Mouse (Mus musculus) C2C12 (cell line): ENCODE data around the gene Gm11985.

ENCODE experiments used
- CEBPB ChIP-seq: IDR thresholded peaks from one replicate; pipeline ENCODE4 v1.6.1; 2011; ENCODE audit warnings: low read depth, mild to moderate bottlenecking, control low read depth, moderate library complexity
- CTCF ChIP-seq: IDR thresholded peaks from one replicate; pipeline ENCODE4 v1.5.1; 2011; ENCODE audit not compliant: control insufficient read depth, insufficient read depth, insufficient read length
- FOSL1 ChIP-seq: IDR thresholded peaks from one replicate; pipeline ENCODE4 v1.8.0; 2011; ENCODE audit warnings: mild to moderate bottlenecking, low read length; ENCODE audit not compliant: poor library complexity, insufficient read depth, severe bottlenecking
- MAX ChIP-seq: IDR thresholded peaks from one replicate; pipeline ENCODE4 v1.6.1; 2011; ENCODE audit warnings: mild to moderate bottlenecking, control low read depth
- MYOG ChIP-seq: IDR thresholded peaks from one replicate; pipeline ENCODE4 v1.6.1; 2011; ENCODE audit not compliant: control insufficient read depth, insufficient read length; ENCODE audit errors: extremely low read depth
- USF1 ChIP-seq: IDR thresholded peaks from one replicate; pipeline ENCODE4 v1.6.1; 2011; ENCODE audit warnings: low read depth, mild to moderate bottlenecking, control low read depth, moderate library complexity

DNA sequence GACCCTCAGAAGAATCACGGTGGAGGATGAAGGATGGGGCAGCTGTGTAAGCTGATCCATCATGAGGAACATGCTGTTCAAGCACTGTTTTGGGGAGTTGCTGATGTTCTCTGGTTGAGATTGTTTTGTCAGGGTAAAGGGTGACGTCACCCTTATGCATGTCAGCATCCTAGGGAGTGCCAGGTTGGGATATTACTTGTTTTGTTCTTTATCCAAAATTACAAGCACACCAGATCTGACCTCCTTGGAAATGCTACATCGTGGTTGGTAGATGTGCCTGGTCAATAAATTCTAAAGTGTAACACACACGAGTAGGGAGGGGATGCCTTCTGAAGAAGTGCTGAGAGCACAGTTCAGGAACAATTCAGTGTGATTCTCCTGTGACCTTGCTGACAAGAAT, 31.9 kb downstream of the Gm11985 start:
- TF ChIP-seq CTCF (no peak), USF1 (no peak), MAX (no peak), MYOG (no peak), CEBPB (no peak), FOSL1 (no peak)
